Mouse (Mus musculus) layer of hippocampus, postnatal 25 days (tissue): ENCODE measurements around the gene Abca14. TPM values are rescaled to one million over a fixed set of nuclear protein-coding genes. Genes with fewer than 3 reads are reported as not detected.
"Not testable (repeated sequence)": the region's sequence is repeated elsewhere in the genome, so short reads cannot be mapped to it uniquely, and the experiment has no call there.

ENCODE experiments used
- DNase-seq, 2 experiments: peaks; one replicate each; pipeline ENCODE4 v3.0.0; 2022; ENCODE audit warnings: mixed read lengths in 2 of 2, low spot score in 1 of 2; ENCODE audit errors: extremely low spot score in 1 of 2
- total RNA-seq, 2 experiments: library from RNA; stranded (reverse); gene quantifications; 2 replicates each; pipeline ENCODE4 v1.2.3; 2021

Gene Abca14
- total RNA-seq, 2 experiments from 2014 or later = 0.14 TPM; not detected in 1

DNA sequence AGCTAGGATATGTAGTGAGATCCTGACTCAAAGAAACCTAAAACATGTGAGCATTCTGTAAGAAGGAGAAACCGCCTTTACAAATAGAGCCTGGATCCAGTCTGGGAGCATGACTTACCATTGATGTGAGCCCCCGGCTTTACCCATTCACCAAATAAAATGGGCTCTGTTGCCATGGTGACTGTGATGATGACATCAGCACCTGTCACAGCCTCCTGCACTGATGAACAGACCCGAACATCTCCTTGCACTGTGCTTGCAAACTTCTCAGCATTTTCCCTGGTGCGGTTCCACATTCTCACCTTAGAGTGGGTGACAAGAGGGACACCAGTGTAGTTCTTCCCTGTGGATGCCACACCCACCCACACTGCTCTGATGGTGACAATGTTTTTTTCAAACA lies 8.6 kb upstream of the Abca14 start:
- DNase-seq = no peak

DNA sequence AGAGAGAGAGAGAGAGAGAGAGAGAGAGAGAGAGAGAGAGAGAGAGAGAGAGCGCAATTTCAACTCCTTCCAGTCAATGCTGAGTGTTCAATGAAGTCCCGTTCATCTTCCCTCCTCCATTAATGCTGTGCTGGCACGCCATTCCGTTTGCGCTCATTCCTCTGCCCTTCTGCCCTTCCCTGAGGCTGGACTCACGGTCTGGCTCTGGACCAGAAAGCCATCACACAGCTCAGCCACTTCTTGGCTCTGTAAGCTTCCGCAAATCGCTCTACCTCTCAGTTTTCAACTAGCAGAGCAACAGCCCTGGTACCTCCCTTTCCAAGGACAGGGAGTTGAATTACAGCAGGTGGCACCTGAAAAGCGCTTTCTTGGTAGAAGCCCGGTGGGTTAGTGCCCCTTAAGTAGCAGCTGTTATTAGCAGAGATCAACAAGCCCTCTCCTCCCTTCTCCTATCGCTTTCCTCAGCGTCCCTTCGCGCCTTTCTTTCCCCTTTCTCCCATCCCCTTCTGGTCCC lies 2.5 kb upstream of the Abca14 start:
- DNase-seq = no peak

DNA sequence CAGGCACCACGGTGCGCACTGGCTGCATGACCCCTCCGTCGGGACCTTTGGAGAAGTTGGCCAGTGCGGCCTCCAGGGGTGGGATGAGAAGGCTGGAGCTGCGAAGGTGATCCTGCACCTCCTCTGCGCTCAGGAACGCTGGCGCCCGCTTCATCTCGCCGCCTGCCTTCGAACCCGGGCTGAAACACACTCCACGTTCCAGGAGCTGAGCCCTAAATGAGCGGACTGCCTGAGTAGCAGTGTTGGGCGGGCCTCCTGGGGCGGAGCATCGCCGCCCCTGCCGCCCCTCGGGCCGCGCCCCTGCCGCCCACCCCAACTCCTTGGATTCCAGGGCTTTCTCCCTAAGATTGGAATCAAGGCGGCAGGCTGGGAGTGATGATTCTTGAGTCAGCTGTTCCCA lies 2.0 kb upstream of the Abca14 start, which contains the start of gene Crym:
Gene Crym (minus strand): TSS at position 341 of the 400 bp plus-strand sequence.
- DNase-seq = peak; percentile 46 to 48

- no peak for DNase-seq
Observed at GRCm38 (mm10) chr7:120205989-120206388, 2.2 kb downstream of the Abca14 start.

- no peak for DNase-seq
Observed at GRCm38 (mm10) chr7:120228541-120228940, 24.8 kb downstream of the Abca14 start.

DNA sequence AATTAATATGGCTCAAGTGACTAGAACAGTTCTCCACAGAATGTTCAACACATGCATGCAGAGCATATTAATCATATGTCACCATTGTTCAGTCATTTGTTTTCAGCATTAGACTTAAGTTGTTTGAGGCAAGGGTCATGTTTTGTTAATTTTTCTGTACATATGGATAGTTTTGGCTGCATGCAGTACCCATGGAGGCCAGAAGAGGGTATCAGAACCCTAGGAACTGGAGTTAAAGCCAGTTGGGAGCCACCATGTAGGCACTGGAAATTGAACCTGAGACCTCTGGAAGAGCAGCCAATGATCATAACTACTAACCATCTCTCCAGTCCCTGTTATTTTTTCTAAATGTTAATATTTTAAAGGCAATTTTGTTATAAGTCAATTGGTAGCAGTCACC lies 37.3 kb downstream of the Abca14 start:
- peak in 1 of 2 experiments; percentile 6 for DNase-seq

DNA sequence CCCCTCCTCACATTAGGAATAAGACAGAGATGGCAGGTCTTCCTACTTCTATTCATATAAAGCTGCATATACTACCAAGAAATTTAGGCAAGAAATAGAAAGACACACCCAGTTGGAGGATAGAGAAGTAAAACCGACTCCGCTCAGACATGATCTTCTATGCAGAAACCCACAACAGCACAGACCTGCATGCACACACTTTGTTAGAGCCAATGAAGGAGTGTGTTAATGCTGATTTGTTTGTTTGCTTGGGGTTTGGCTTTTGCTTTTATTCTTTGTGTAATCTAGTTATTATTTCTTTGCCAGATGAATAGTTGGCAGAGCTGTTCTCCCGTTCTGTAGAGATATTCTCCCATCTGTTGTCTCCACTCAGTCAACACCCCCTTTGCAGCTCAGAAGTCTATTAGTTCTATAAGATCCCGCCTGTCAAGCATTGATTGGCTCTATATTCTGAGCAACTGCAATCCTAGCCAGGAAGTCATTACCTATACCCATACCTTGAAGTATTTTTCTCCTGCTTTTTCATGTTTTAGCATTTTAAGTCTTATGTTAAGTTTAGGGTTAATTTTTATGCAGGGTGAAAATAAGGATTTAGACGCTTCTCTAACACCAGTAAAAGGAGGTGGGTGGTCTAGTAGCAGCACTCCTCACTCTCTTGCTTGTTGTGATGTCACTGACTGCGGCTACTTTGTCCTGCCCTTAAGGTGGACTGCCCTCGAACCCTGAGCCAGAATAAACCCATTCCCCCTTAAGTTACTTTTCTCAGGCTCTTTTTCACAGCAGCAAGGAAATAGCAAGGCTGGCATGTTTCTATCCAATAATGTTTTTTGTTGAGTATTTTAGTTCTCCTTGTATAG lies 67.6 kb downstream of the Abca14 start:
- DNase-seq = no peak

- DNase-seq = peak in 1 of 2 experiments; percentile 31
Observed at GRCm38 (mm10) chr7:120272110-120272509, 68.3 kb downstream of the Abca14 start.

DNA sequence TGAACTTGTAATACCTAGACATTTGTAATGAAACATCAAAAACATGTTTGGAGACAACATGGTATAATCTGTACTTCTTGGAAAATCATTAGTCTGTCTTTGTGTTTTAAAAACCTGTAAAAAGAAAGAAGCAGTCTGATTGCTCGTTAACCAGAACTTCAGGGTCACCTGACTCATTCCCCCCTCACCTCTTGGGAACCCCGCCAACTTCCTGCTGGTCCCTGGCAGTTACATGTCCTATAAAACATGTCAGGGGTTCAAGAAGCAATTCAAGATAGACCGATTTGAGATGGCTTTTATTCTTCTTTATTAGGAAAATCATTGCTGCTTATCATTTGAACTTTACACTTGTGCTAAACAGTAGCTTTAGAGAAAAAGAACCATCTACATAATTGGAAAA lies 81.5 kb downstream of the Abca14 start:
- DNase-seq = no peak

DNA sequence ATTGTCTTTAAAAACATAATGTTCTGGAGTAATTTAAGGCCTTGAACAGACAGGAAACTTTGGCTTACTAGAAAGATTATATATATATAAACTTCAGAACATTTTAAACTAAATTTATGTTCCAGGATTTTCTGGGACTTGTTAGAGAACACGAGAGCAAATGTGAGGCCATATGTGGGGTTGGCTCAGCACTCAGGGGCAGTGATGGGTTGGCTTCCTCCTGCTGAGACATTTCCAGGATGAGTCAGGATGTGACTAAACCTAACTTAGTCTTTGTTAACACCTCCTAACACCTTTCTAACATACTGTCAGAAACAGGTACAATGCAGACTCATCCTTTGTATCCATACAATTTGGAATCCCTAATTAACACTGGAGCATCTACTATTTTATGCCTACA lies 112.3 kb downstream of the Abca14 start:
- DNase-seq = peak in 1 of 2 experiments; percentile 6

DNA sequence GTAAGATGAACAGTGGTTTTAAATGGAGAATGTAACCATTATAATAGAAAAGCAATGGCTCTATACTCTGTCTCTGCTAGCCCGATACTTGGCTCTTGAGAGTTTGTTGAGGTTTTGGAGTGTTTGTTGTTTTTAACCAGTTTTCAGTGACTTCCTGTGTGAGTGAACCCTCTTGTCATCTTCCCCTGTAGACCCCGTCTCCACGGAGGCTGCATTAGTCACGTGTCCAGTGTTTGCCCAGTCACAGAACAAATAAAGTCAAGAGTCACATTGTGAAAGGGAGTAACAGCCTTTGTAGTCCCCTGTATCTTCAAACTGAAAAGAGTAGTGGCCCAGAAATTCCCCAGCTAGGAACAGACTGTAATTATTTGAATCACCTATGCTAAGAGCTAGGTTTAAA lies 119.2 kb downstream of the Abca14 start:
- no peak for DNase-seq

DNA sequence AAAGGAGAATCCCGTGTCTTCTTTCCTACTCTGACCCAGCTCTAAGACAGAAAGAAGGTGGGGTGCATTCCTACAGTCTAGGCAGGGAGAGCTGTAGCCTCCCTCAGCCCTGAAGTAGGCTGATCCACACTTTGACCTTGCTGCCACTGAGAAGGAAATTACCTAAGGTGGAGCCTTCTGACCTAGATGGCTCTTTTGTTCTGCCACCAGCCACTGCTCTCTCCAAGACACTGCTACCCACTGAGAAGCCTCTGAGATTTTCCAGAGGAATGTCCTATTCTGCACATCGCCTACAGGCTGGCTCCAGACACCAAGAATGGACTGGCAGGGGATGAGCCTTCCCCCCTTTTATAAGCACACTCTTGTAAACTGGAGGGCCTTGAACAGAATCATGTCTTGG lies 122.2 kb downstream of the Abca14 start:
- DNase-seq = not testable (repeated sequence)

DNA sequence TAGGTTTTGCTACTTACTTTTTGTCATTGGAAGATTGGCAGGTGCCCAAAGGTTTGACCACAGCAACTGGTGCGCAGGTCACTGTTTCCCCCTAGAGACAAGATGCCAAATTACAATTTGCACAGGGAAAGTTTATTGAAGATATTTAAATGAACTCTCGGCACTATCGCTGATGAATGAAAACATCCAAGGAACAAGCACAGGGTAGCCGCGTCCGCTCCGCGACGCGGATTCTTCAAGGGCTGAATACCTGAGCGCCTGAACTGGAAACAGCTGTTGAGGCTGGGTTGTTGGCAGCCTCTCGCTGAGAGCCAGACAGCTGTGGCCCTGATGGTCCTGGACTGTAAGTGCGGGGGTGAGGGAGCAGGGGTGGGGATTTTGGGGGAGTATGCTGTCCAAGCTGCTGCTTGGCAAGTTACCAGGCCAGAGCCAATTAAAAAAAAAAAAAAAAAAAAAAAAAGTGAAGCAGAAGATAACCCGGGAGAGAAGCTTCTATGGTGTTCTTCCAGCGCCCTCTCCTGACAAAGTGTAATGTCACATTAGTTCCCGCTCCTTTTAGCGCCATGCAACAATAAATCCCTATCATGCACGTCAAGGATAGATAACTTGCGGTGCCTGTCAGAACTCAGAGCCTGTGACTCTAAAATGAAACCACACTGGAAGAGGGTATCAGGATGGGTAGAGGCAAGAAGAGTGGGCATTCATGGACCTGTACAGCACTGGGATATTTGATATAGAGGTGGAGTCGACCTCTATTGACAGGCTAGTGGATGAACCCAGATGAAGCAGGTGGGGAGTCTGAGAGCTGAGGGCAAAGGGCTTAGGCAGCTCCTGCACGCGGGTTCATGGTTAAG lies 123.7 kb downstream of the Abca14 start:
- peak; percentile 16 to 58 for DNase-seq

- DNase-seq = peak in 1 of 2 experiments; percentile 15
Observed at GRCm38 (mm10) chr7:120328087-120328793, 124.5 kb downstream of the Abca14 start, which contains the start of gene Abca15. Gene Abca15, plus strand, starts transcription at chr7:120328670.

- DNase-seq = no peak
Observed at GRCm38 (mm10) chr7:120361159-120361558, 157.4 kb downstream of the Abca14 start.

Other genes with a start within 250 kb of the Abca14 start
- gene Dnah3, start 108.7 kb upstream of the Abca14 start, total RNA-seq = under 1 TPM; 0.05 to 0.45 TPM
- gene Tmem159, start 101.6 kb upstream of the Abca14 start, total RNA-seq = 10 to 100 TPM; 11.2 to 12.1 TPM
- under 1 TPM in 1 of 2 experiments, not detected in 1; 0.45 TPM for gene Zp2, start 58.7 kb upstream of the Abca14 start, total RNA-seq
- under 1 TPM; 0.49 to 0.52 TPM for gene Anks4b, start 30.1 kb upstream of the Abca14 start, total RNA-seq
- gene Crym, start 1.9 kb upstream of the Abca14 start, total RNA-seq = 100 to 1,000 TPM; 283 to 337 TPM
- not detected for gene Abca15, start 124.7 kb downstream of the Abca14 start, total RNA-seq
- not detected for gene Abca16, start 205.7 kb downstream of the Abca14 start, total RNA-seq